Mouse (Mus musculus): Measurements from ENCODE around the gene Asb12.

GRCm38 (mm10) chrX:95443898-95444775, 113.7 kb downstream of the Asb12 start:
- no peak for TF ChIP-seq CTCF (IDR thresholded peaks at IDR 0.05; ENCODE audit: insufficient read depth, low read depth, low read length)
- TF ChIP-seq POLR2A (IDR thresholded peaks at IDR 0.05; ENCODE audit: insufficient read depth, low read depth, low read length) = no peak
